Mouse (Mus musculus) C2C12 (cell line): ENCODE results near the gene Clk2.

ENCODE experiments used
- CEBPB ChIP-seq: IDR thresholded peaks from one replicate; pipeline ENCODE4 v1.6.1; 2011; ENCODE audit warnings: low read depth, mild to moderate bottlenecking, control low read depth, moderate library complexity
- CTCF ChIP-seq: IDR thresholded peaks from one replicate; pipeline ENCODE4 v1.5.1; 2011; ENCODE audit not compliant: control insufficient read depth, insufficient read depth, insufficient read length
- FOSL1 ChIP-seq: IDR thresholded peaks from one replicate; pipeline ENCODE4 v1.8.0; 2011; ENCODE audit warnings: mild to moderate bottlenecking, low read length; ENCODE audit not compliant: poor library complexity, insufficient read depth, severe bottlenecking
- MAX ChIP-seq: IDR thresholded peaks from one replicate; pipeline ENCODE4 v1.6.1; 2011; ENCODE audit warnings: mild to moderate bottlenecking, control low read depth
- MYOD1 ChIP-seq: IDR thresholded peaks from one replicate; pipeline ENCODE4 v1.6.1; 2011; ENCODE audit warnings: low read depth; ENCODE audit not compliant: control insufficient read depth, insufficient read length
- USF1 ChIP-seq: IDR thresholded peaks from one replicate; pipeline ENCODE4 v1.6.1; 2011; ENCODE audit warnings: low read depth, mild to moderate bottlenecking, control low read depth, moderate library complexity

DNA sequence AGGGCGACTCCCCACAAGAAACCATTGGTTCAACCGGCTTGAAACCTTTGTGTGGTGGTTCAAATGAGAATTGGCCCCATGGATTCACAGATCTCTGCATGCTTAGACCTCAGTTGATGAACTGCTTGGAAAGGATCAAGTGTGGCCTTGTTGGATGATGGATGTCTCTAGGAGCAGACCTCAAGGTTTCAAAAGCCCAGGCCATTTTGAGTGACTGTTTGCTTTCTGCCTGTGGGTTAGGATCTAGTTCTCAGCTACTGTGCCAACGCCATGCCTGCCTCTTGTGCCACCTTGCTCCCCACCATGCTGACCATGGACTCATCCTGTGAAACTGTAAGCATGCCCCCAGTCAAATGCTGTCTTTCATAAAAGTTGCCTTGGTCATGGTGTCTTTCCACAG lies 38.6 kb upstream of the Clk2 start:
- TF ChIP-seq MAX (no peak), CTCF (no peak), USF1 (no peak), FOSL1 (no peak), MYOD1 (no peak), CEBPB (no peak)
